Mouse (Mus musculus): ENCODE data around the gene Ptpa. TPM values are rescaled to one million over a fixed set of nuclear protein-coding genes. Genes with fewer than 3 reads are reported as not detected.

The Ptpa gene
- polyA plus RNA-seq, 1 experiment = 213 TPM

DNA sequence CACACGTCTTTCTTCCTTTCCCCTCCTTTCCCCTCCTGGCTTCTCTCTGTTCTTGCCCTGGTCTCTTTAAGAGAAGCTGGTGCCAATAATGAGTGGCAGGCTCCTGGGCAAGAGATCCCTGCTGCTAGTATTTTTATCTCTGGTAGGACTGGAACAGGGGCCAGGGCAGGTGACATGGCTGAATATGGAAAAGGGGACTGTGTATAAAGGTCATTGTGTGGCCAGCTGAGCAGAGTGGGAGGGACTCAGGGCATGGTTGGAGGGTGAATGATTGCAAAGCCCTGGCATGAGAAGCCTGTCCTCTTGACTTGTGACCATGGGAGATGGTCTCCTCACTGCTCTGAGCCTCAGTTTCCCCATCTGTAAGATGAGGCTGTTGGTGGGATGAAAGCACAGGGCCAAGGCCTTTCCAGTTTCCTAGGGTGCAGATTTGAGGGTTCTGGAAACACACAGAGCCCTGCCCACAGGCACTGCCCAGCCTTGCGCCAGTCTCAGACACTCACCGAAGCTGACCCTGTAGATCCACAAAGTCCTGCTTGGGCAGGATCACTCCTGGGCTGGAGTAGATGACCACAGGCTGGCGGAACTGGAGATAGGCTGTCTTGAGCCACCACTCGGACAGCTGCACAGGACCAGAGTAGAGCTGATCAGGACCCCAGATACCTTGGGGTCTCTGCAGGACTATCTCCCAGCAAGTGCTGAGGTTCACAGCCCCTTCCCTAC lies 6.2 kb upstream of the Ptpa start:
- Histone ChIP-seq H3K27me3 (ENCODE audit: control insufficient read depth, insufficient read depth, insufficient read length) (no peaks in the 10 kb centered on the region), H3K36me3 (ENCODE audit: control insufficient read depth, insufficient read depth) (peaks cover 14% of the 10 kb centered on the region), H3K79me3 (ENCODE audit: low read depth) (no peaks in the 10 kb centered on the region), H3K79me2 (ENCODE audit: control insufficient read depth, insufficient read depth) (no peaks in the 10 kb centered on the region), H3K4me3 (ENCODE audit: insufficient read depth, poor library complexity, severe bottlenecking) (no peak overlapping the region), H3ac (ENCODE audit: control insufficient read depth, insufficient read length, low read depth) (no peak overlapping the region)
- TF ChIP-seq CEBPB (IDR thresholded peaks at IDR 0.05; ENCODE audit: low read depth) (no peak), MYOD1 (IDR thresholded peaks at IDR 0.05; ENCODE audit: control insufficient read depth, insufficient read length, low read depth) (no peak), MYOG (IDR thresholded peaks at IDR 0.05; ENCODE audit: control insufficient read depth, extremely low read depth, insufficient read length) (no peak), CTCF (IDR thresholded peaks at IDR 0.05; ENCODE audit: control insufficient read depth, insufficient read depth, insufficient read length) (no peak), MAX (IDR thresholded peaks at IDR 0.05) (no peak), FOSL1 (IDR thresholded peaks at IDR 0.05; ENCODE audit: insufficient read depth, low read length, poor library complexity, severe bottlenecking) (no peak), USF1 (IDR thresholded peaks at IDR 0.05; ENCODE audit: low read depth) (no peak)

DNA sequence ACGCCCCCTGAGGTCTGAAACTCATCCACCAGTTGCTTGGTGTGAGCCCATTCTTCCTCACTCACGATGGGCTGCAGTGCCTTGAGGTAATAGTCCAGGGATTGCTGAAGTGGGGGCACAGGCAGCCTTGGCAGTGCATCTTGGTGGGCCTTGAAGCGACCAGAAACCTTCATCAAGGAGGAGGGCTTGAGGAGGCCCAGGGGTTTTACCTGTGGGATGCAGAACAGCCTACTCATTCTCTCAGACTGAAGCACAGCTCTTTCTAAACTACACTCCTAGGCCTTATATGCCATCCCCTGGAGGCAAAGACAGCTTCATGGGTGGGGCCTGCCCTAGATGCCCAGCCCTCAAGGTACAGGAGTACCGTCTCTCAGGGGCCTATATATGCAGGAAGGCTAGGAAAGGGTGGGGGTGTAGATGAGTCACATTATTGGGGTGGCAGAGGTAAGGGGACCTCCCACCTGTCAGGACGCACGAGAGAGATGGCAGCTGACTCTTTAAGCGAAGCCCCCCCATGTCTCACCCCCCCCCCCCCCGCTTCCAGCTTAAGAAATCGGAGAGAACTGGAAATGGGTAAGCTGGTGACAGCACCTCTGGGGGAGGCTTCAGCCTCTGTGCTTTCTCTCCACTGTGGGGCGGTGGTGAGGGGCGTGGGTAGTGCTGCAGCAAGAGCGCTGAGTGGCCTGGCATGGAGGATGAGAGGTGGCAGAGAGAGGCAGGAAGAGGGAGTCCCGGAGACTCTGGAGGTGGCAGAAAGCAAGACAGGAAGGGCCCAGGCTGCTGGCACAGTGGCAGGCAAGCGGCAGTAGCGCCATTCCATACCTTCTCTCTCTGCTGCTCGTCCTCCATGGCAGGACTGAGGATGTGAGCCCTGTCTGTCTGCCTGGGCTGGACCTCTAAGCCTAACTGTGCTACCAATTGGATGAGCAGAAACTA lies 2.5 kb upstream of the Ptpa start:
- TF ChIP-seq FOSL1 (IDR thresholded peaks at IDR 0.05; ENCODE audit: insufficient read depth, low read length, poor library complexity, severe bottlenecking) (no peak), MAX (IDR thresholded peaks at IDR 0.05) (no peak), MYOG (IDR thresholded peaks at IDR 0.05; ENCODE audit: control insufficient read depth, extremely low read depth, insufficient read length) (no peak), MYOD1 (IDR thresholded peaks at IDR 0.05; ENCODE audit: control insufficient read depth, insufficient read length, low read depth) (no peak), CEBPB (IDR thresholded peaks at IDR 0.05; ENCODE audit: low read depth) (no peak), USF1 (IDR thresholded peaks at IDR 0.05; ENCODE audit: low read depth) (no peak), CTCF (IDR thresholded peaks at IDR 0.05; ENCODE audit: control insufficient read depth, insufficient read depth, insufficient read length) (no peak)
- Histone ChIP-seq H3K79me3 (ENCODE audit: low read depth) (peaks cover 23% of the 10 kb centered on the region), H3K36me3 (ENCODE audit: control insufficient read depth, insufficient read depth) (peaks cover 3% of the 10 kb centered on the region), H3K4me3 (ENCODE audit: insufficient read depth, poor library complexity, severe bottlenecking) (no peak overlapping the region), H3K27me3 (ENCODE audit: control insufficient read depth, insufficient read depth, insufficient read length) (no peaks in the 10 kb centered on the region), H3ac (ENCODE audit: control insufficient read depth, insufficient read length, low read depth) (no peak overlapping the region), H3K79me2 (ENCODE audit: control insufficient read depth, insufficient read depth) (peaks cover 28% of the 10 kb centered on the region)

DNA sequence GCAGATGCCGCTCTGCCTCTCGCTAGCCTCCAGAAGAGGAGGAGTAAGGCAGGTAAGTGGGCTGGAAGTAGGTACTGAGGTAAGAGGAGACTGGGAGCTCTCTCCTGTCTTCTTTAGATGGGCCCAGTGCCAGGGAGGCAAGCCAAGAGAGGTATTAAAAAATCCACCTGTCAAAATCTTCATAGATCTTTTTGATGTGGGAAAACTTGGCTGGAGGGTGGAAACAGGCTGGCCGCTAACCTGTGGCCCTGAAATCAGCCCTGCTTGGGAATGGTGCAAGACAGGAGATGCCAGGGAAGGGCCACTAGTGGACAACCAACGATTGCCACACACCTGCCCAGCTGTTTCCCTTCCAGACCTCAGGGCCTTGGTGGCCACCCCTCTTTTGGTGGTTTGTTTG lies 1.7 kb upstream of the Ptpa start:
- H3ac ChIP-seq (ENCODE audit: control insufficient read depth, insufficient read length, low read depth) = no peak overlapping the region
- peaks cover 36% of the 10 kb centered on the region for H3K79me2 ChIP-seq (ENCODE audit: control insufficient read depth, insufficient read depth)
- no peak overlapping the region for H3K4me3 ChIP-seq (ENCODE audit: insufficient read depth, poor library complexity, severe bottlenecking)
- no peaks in the 10 kb centered on the region for H3K27me3 ChIP-seq (ENCODE audit: control insufficient read depth, insufficient read depth, insufficient read length)
- peaks cover 3% of the 10 kb centered on the region for H3K36me3 ChIP-seq (ENCODE audit: control insufficient read depth, insufficient read depth)
- peaks cover 31% of the 10 kb centered on the region for H3K79me3 ChIP-seq (ENCODE audit: low read depth)
- no peak for TF ChIP-seq MAX (IDR thresholded peaks at IDR 0.05)
- TF ChIP-seq MYOG (IDR thresholded peaks at IDR 0.05; ENCODE audit: control insufficient read depth, extremely low read depth, insufficient read length) = no peak
- no peak for TF ChIP-seq MYOD1 (IDR thresholded peaks at IDR 0.05; ENCODE audit: control insufficient read depth, insufficient read length, low read depth)
- no peak for TF ChIP-seq USF1 (IDR thresholded peaks at IDR 0.05; ENCODE audit: low read depth)
- no peak for TF ChIP-seq CTCF (IDR thresholded peaks at IDR 0.05; ENCODE audit: control insufficient read depth, insufficient read depth, insufficient read length)
- no peak for TF ChIP-seq CEBPB (IDR thresholded peaks at IDR 0.05; ENCODE audit: low read depth)
- no peak for TF ChIP-seq FOSL1 (IDR thresholded peaks at IDR 0.05; ENCODE audit: insufficient read depth, low read length, poor library complexity, severe bottlenecking)

DNA sequence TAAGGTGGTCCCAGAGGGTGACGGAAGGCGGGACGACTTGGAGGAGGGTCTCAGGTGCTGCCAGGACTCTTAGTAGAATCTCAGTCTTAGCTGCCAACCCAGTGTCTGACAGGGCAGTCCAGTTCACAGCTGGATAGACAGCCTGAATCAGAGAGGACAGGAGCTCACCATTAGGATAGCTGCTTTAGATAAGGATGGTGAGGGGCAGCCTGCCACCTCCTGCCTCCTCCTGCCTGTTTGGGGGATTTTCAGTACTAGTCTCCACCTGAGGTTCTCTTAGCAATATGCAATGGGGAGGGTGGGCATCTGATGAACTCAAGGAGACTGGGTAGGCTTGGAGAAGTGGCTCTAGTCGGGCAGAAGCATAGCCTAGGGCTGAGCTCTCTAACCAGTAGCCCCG lies 1.2 kb upstream of the Ptpa start:
- H3K79me2 ChIP-seq (ENCODE audit: control insufficient read depth, insufficient read depth) = peaks cover 41% of the 10 kb centered on the region
- peak overlapping the region; percentile 95 for H3K4me3 ChIP-seq (ENCODE audit: insufficient read depth, poor library complexity, severe bottlenecking)
- TF ChIP-seq CTCF (IDR thresholded peaks at IDR 0.05; ENCODE audit: control insufficient read depth, insufficient read depth, insufficient read length) = no peak
- TF ChIP-seq MAX (IDR thresholded peaks at IDR 0.05) = no peak
- no peak for TF ChIP-seq USF1 (IDR thresholded peaks at IDR 0.05; ENCODE audit: low read depth)
- no peak for TF ChIP-seq MYOD1 (IDR thresholded peaks at IDR 0.05; ENCODE audit: control insufficient read depth, insufficient read length, low read depth)
- H3ac ChIP-seq (ENCODE audit: control insufficient read depth, insufficient read length, low read depth) = peak overlapping the region; percentile 93
- peaks cover 3% of the 10 kb centered on the region for H3K36me3 ChIP-seq (ENCODE audit: control insufficient read depth, insufficient read depth)
- H3K79me3 ChIP-seq (ENCODE audit: low read depth) = peaks cover 36% of the 10 kb centered on the region
- no peaks in the 10 kb centered on the region for H3K27me3 ChIP-seq (ENCODE audit: control insufficient read depth, insufficient read depth, insufficient read length)

DNA sequence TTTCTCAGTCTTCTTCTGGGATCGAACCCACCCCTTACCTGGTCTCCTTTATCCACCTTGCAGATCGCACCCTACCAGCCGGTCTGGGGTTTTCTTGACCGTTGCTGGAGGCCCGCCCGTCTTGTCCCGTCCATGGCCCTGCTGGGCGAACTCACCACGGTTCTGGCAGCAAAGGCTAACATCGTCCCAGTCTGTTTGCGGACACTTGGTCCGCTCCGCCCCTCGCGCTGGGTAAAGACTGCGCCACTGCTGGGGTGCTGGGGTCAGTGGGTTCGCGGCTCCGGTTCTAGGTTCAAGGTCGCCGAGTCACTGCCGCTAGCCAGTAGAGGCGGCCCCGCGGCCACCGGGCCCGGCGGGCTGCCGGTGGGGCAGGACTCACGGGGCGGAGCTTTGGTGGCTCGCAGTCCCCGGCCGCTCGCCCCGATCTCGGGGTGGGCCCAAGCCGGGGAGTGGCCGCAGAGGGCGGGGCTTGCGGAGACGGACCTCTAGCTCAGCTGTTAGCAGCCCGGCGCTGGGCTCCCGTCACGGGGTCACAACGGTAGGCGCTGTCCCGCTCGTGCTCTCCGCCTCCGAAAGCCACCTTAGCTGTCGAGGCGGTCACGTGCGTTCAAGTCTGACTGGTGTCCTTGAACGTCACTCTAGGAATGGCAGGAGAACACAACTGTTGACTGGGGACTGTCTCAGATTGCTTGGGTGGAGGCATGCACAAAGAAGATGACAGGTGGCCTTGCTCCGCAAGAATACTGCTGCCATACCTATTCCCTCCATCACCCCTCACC lies 493 bp upstream of the Ptpa start, which contains the start of gene Crat:
Crat (minus strand) TSS at position 657 of the 779 bp plus-strand sequence.
- H3K4me3 ChIP-seq (ENCODE audit: insufficient read depth, poor library complexity, severe bottlenecking) = peak within 1 kb of the TSS; percentile 95
- peaks cover 7% of the 10 kb centered on the region for H3K36me3 ChIP-seq (ENCODE audit: control insufficient read depth, insufficient read depth)
- H3K79me2 ChIP-seq (ENCODE audit: control insufficient read depth, insufficient read depth) = peaks cover 48% of the 10 kb centered on the region
- no peaks in the 10 kb centered on the region for H3K27me3 ChIP-seq (ENCODE audit: control insufficient read depth, insufficient read depth, insufficient read length)
- no peak for TF ChIP-seq MAX (IDR thresholded peaks at IDR 0.05)
- TF ChIP-seq USF1 (IDR thresholded peaks at IDR 0.05; ENCODE audit: low read depth) = peak; percentile 77
- no peak for TF ChIP-seq MYOD1 (IDR thresholded peaks at IDR 0.05; ENCODE audit: control insufficient read depth, insufficient read length, low read depth)
- TF ChIP-seq FOSL1 (IDR thresholded peaks at IDR 0.05; ENCODE audit: insufficient read depth, low read length, poor library complexity, severe bottlenecking) = no peak
- peak within 1 kb of the TSS; percentile 93 for H3ac ChIP-seq (ENCODE audit: control insufficient read depth, insufficient read length, low read depth)
- H3K79me3 ChIP-seq (ENCODE audit: low read depth) = peaks cover 42% of the 10 kb centered on the region

Data from C2C12 (cell line).